Mouse (Mus musculus) left cerebral cortex, adult 2 months (tissue): ENCODE data around the gene Rasgrp1. TPM values are rescaled to one million over a fixed set of nuclear protein-coding genes. Genes with fewer than 3 reads are reported as not detected.

Experiments
- DNase-seq, 2 experiments: peaks; one replicate each; pipeline ENCODE4 v3.0.0; 2021 to 2022; ENCODE audit warnings: low spot score in 2 of 2, mixed read lengths in 1 of 2; ENCODE audit errors: extremely low spot score in 1 of 2
- H3K27ac ChIP-seq: fragments of 200-600 bp; 2 replicates; pipeline ENCODE4 v1.8.1; 2022
- H3K4me3 ChIP-seq: fragments of 200-600 bp; 2 replicates; pipeline ENCODE4 v1.8.1; 2022
- CTCF ChIP-seq: fragments of 200-600 bp; IDR thresholded peaks from 2 replicates; pipeline ENCODE4 v1.8.1; 2022; ENCODE audit warnings: antibody characterized with exemption, mild to moderate bottlenecking, moderate library complexity
- intact Hi-C: fragments of 180-260 bp; cut with DNase I; formaldehyde crosslinking; loops from one replicate; pipeline ENCODE4 v1.15.1; 2025
- total RNA-seq, 2 experiments: library from RNA; stranded (reverse); gene quantifications; 2 replicates each; pipeline ENCODE4 v1.2.3; 2021

Rasgrp1 gene
- total RNA-seq, 2 experiments from 2014 or later, result 311 to 322 TPM

DNA sequence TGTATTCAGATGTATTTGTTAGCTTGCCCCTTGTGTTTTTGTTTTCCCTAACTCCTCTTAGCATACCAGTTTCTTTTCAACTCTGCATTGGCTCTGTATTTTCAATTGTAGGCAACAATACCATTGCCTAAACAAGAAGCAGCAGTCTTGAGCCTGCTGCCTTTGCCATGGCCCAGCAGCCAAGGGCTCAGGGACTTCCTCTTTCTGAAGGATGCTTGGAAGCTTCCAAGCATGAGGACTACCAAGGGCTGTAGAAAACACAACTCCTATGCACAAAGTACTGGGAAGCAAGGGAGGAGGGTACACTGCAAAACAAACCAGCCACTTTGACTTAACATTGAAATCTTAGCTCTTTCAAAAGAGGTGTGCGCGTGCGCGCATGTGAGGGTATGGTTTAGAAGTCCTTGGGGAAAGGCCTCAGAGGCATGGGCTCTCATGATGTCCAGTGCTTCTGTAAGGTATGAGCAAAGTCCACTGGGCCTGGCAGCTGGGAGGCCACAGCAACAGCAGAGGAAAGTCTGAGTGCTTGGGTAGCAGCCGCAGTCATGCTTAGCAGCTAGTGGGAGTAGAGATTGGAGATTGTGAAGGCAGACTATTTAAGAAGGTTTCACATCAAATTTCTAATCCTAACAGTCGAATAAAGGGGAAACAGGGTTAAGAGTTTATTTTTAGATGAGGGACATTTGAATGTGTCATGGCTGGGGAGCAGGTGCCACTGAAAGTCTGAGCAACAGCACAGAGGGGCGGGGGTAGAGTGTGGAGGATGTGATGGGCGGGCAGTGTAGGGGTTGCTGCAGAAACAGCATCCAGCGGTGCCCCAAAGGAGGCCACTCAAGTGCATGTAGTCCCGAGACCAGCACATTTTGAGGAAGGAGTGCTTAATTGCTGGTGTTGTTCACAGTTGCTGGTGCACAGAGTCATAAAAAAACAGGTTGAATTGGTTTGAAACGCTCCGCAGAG is 39.1 kb downstream of the Rasgrp1 start:
- Histone ChIP-seq H3K4me3 (no peak overlapping the region), H3K27ac (peak overlapping the region; percentile 47; the same call in 1 of the 2 replicates)
- no peak for DNase-seq
- intact Hi-C loops, result no loop called here
- no peak for TF ChIP-seq CTCF

DNA sequence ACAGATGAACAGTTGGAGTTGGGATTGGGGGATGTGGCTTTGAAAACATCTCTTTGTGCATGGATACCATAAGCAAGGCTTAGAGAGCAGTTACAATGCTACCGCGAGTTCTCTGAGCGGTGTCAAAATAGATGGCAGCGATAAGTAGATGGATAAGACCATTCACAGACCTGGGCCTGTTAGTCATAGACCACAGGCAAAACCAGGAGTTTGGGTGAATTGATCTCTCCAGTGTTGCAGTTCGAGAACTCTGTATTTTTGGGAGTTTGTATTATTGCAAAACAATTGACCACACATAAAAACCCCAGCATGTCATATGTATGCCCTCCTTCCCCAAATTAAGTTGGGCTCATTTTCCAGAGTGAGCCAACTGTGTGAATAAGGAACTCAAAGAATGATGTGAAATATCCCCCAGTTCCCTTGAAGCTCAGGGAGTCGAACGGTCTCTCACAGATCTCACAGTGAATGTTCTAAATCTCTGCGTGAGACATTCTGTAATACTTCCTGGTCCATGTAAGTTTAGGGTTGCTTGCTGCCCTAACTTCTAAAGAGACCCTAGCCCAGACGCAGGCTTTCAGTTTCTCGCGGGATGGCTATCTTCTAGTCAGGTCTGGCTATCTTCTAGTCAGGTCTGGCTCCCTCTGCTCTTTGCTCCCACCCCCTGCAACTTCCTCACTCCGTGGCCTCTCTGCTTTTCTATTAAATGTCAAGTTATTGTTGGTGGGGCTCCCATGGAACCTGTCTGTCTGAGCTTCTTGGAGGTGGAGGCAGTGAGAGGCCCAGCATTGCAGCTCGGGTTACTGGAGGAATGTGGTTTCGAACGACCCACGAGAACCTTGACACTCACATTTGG is 43.0 kb downstream of the Rasgrp1 start:
- DNase-seq, result peak in 1 of 2 experiments; percentile 6
- no peak overlapping the region for H3K4me3 ChIP-seq
- no peak for TF ChIP-seq CTCF
- intact Hi-C loops, result no loop called here
- no peak overlapping the region for H3K27ac ChIP-seq

DNA sequence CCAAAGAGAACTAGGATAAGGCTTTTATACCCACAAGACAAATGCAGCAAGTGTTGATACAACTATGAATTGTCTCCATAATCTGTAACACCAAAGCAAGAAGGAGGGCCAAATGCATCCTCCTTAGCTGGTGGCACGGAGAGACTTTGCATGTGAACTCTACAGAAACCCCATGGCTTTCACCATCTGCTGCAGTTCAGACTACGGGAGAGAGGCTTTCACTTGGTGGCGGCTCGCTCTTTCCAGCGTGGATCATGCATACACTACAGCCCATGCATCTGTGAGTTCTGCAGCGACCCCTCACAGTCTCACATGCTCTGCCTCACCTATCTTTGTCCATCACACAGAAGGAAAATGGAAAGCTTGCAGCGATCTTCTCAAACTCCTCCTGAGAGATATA is 54.5 kb downstream of the Rasgrp1 start:
- TF ChIP-seq CTCF, result no peak
- intact Hi-C loops, result no loop called here
- H3K27ac ChIP-seq, result no peak overlapping the region
- H3K4me3 ChIP-seq, result no peak overlapping the region
- no peak for DNase-seq

DNA sequence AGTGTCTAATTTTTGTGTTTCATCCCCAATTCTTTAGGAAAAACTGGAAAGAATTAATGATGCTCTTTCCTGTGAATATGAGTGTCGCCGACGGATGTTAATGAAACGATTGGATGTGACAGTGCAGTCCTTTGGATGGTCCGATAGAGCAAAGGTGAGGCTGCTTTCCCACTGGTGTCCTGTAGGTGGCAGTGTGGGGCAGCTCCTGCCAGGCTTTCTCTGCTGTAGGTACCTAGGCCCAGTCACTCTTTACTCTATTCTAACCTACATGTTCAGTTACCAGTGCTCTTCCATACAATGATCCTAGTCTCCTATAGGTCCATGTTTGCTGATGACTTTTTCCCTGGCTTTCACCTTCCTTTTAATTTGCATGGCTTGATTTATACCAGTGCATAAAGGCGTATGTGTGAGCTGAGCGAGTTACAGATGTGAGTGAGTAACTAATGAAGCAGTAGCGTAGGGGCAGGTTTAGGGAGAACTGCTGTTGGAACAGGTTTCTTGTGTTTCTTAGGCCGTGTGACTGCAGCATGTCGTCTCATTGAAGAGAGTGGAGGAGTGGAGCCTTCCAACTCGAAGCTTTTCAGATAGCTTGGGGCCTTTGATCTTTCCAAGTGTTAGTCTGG is 78.9 kb downstream of the Rasgrp1 start:
- DNase-seq, result peak; percentile 67 to 78
- intact Hi-C loops, result loop anchor here (1.0 to 10.0 kb wide), 3 partner anchors 175 to 981 kb away; partner anchors contain the start of gene Thbs1
- H3K4me3 ChIP-seq, result no peak overlapping the region

GRCm38 (mm10) chr2:117262184-117262583 is 80.6 kb downstream of the Rasgrp1 start:
- Histone ChIP-seq H3K4me3 (no peak overlapping the region), H3K27ac (no peak overlapping the region)
- no peak for DNase-seq
- no peak for TF ChIP-seq CTCF
- intact Hi-C loops, result loop anchor here (10.0 kb wide), 2 partner anchors 853 to 983 kb away; partner anchors contain the start of gene Thbs1

More for the DNA sequence above, 78.9 kb downstream of the Rasgrp1 start:
- H3K27ac ChIP-seq, result no peak overlapping the region
- peak; percentile 99 for TF ChIP-seq CTCF

DNA sequence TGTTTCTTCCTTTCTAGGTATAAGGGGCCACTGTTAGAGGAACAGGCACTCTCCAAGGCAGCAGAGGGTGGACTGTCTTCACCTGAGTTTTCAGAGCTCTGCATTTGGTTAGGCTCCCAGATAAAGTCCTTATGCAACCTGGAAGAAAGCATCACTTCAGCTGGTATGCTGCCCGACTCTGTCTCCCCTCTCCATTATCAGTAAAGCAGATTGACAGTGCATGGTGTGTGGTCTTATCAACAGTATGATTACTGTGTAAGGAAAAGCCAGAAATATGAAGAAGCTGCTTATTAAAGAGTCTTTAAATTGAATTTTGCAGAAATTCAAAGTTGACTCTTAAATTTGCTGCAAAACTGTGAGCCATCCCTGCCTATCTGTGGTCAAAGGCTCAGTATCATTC is 85.2 kb downstream of the Rasgrp1 start:
- Histone ChIP-seq H3K27ac (no peak overlapping the region), H3K4me3 (no peak overlapping the region)
- intact Hi-C loops, result no loop called here
- no peak for TF ChIP-seq CTCF
- DNase-seq, result no peak

GRCm38 (mm10) chr2:117255415-117255814 is 87.4 kb downstream of the Rasgrp1 start:
- Histone ChIP-seq H3K27ac (no peak overlapping the region), H3K4me3 (no peak overlapping the region)
- TF ChIP-seq CTCF, result no peak
- intact Hi-C loops, result no loop called here
- DNase-seq, result no peak

DNA sequence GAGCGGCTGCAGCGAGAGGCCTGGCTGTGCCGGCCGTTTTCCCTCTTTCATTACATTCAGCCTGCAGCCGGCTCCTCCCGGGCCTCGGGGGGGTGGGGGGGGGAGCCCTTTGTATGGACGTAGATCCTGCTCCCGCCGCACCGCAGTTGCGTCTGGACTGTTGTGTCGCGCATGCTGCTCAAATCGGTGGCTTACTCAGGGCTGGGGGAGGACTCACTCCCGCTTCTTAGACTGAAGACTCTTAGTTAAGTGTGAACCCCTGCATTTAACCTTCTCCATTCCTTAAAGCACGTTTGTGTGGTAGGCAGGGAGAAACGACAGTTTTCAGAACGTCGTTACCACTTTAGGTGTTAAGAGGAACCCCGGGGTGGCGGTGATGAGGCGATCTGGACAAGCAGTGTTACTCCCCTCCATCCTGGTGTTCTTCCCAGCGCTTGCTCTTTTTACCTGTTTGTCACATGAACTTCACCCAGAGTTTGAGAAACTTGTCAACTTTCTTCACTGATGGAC is 92.7 kb downstream of the Rasgrp1 start:
- intact Hi-C loops, result no loop called here
- DNase-seq, result no peak
- peak overlapping the region; percentile 96 for H3K4me3 ChIP-seq
- peak overlapping the region; percentile 94 for H3K27ac ChIP-seq
- TF ChIP-seq CTCF, result no peak

DNA sequence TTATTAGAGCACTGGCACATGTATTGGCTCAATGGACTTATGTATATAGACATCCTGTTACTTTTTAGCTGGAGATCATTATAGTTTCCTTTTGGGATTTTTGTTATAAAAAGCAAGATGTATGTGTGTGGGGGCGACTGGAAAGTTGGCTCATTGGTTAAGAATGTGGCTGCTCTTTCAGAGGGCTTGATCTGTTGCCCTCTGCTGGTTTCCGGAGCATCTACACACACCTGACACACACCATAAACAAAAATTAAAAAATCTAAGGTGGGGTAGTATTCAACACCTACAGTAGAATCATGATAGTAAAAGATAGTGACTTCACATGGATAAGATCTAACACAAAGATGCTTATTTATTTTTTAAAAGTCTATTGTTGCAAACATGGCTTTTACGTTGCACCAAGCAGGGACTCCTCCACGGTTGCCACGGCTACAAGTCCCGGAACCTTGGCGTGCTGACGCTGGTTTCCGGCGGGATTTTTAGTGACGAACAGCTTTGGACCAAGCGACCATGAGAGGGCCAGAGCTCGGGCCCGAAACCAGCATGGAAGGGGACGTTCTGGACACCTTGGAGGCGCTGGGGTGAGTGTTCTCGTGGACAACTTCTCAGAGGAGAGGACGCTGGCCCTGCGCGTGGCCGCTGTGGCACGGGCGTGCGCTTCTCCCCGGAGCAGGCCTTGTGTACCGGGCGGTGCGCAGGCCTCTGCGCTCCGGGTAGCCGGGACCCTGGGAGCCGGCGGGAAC is 93.4 kb downstream of the Rasgrp1 start, which contains the start of gene Fam98b:
Fam98b (plus strand) TSS at position 485 of the 746 bp plus-strand sequence.
- peak; percentile 69 for TF ChIP-seq CTCF
- H3K4me3 ChIP-seq, result peak within 1 kb of the TSS; percentile 96

DNA sequence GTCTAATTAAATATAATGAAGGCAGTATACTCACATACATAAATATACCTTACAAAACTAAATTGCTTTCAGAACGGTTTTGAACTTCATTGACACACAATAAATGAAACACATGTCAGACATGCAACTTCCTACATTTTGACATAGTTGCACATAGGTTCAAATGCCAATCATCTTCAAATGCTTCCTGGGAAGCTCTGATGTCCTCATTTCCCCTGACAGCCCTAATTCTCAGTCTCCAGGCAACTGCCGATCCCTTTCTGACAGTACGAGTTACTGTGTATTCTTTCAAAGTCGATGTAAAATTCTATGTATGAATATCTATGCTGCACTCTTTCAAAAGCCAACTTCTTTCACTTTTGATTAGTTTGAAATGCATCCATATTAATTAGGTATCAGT is 100.8 kb downstream of the Rasgrp1 start:
- Histone ChIP-seq H3K4me3 (no peak overlapping the region), H3K27ac (no peak overlapping the region)
- no peak for DNase-seq
- TF ChIP-seq CTCF, result no peak
- intact Hi-C loops, result no loop called here

More for the DNA sequence above, 93.4 kb downstream of the Rasgrp1 start, which contains the start of gene Fam98b:
- peak within 1 kb of the TSS; percentile 94 for H3K27ac ChIP-seq
- intact Hi-C loops, result loop anchor here (5.0 kb wide), 1 partner anchor 352 kb away; no protein-coding TSS in a partner anchor
- peak; percentile 88 to 90 for DNase-seq

- DNase-seq, result peak; percentile 85 to 89
- intact Hi-C loops, result loop anchor here (1.0 to 5.0 kb wide), 5 partner anchors 34 to 334 kb away; partner anchors contain the start of gene Spred1
- Histone ChIP-seq H3K27ac (peak overlapping the region; percentile 70), H3K4me3 (peak overlapping the region; percentile 29)
- peak; percentile 99 for TF ChIP-seq CTCF
Observed at GRCm38 (mm10) chr2:117231257-117231656, 111.5 kb downstream of the Rasgrp1 start.
